Mouse (Mus musculus): ENCODE measurements at regions not wholly inside any gene's neighbourhood (a gene's known extent, or its start where the extent isn't known, plus 50 kb on each side); places are given as distances from the start of the nearest gene placed in this dataset.

DNA sequence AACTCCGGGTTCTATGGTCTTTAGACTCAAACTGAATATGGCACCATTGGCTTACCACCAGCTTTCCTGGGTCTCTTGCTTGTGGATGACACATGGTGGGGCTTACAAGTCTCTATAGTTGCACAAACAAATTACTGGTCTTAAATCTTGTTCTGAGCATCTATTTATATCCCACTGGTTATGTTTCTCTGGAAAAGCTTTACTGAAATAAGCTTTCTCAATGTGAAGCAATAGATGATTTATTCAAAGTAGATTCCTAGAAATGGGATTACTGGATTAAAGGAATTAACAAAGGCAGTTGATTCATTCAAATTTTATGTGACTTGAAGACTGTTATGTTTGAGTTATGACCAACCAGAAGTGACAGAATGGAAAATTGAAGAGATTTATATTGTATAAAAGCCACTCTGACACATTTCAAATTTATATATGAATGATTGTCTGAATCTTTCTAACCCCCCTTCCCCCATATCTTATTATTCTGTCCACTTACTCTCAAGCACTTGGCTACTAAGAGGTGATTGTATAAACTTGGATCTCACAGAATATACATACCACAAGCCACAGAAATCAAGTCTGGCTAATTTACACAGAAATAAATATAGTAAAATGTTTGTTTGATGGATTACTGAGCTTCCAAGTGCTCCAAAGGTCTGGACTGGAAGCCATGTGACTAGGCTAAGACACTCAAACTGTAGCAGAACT lies 113.4 kb upstream of the C1qtnf3 start:
- DNase-seq (ENCODE audit: extremely low spot score, low spot score): no peak

GRCm38 (mm10) chr15:10840621-10841034 lies 111.5 kb upstream of the C1qtnf3 start:
- DNase-seq (ENCODE audit: extremely low spot score, low spot score): no peak

GRCm38 (mm10) chr15:10843060-10843695 lies 109.0 kb upstream of the C1qtnf3 start:
- DNase-seq (ENCODE audit: extremely low spot score, low spot score): no peak

DNA sequence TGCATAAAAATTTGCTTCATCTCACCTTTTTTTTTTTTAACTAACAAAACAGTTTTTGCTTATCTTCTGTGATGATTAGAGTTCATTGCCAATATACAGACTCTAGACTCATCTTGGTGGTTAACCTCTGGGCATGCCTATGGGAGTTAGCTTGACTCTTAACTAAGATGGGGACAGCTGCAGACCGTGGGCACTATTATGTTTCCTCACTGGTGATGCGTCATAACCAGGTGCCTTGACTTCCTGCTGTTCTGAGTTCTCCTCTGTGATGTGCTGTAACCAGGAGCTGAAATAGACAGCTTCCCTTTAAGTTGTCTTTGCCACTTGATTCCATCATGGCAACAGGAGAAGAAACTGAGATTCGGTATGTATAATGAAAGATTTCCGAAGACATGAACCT lies 105.4 kb upstream of the C1qtnf3 start:
- no peak for DNase-seq (ENCODE audit: extremely low spot score, low spot score)

GRCm38 (mm10) chr15:10864004-10864775 lies 87.9 kb upstream of the C1qtnf3 start:
- DNase-seq (ENCODE audit: extremely low spot score, low spot score): peak; percentile 7

GRCm38 (mm10) chr15:10865109-10865508 lies 87.0 kb upstream of the C1qtnf3 start:
- peak; percentile 6 for DNase-seq (ENCODE audit: extremely low spot score, low spot score)

GRCm38 (mm10) chr15:10866794-10867193 lies 85.3 kb upstream of the C1qtnf3 start:
- DNase-seq (ENCODE audit: extremely low spot score, low spot score): peak; percentile 7

- DNase-seq (ENCODE audit: extremely low spot score, low spot score): no peak
Observed at GRCm38 (mm10) chr15:10868115-10868514, 84.0 kb upstream of the C1qtnf3 start.

DNA sequence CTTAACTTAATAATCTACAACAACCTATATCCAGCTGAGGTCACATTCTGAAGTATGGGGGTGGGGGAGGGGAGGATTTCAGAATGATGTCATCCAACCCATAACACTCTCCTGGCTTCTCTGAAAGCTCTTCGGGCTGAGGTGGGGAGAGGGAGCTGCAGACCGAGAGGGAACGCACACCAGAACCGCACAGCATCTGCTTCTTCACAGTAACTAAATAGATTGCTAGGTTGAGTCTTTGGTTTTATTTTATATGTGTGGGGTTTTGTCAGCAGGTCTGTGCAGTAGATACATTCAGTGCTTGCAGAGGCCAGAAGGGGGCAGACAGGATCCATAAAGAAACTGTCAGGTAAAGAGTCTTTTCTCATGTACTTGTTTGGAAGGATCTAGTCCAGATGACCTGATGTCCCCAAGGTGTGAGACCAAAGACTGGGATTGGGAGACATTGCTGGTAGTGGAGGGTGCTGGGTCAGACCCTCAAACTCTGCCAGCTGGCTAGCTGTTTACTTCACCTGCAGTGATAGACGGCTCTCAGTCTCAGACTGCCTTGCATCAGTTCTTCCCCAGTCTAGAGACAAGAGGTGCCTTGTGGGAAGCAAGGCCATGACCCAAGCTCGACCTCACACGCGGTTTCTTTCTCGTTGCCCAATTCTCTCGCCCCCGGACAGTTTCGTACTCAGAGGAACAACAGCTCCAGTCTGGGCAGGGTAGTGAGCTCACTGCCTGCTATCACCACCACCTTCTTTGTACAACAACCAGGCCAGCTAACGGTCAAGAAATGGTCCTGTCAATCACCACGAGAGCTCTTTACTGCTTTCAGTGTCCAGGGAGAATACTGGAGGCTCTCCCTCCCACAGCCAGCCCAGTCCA lies 83.2 kb upstream of the C1qtnf3 start:
- DNase-seq (ENCODE audit: extremely low spot score, low spot score): peak; percentile 22

GRCm38 (mm10) chr15:10869879-10870278 lies 82.3 kb upstream of the C1qtnf3 start:
- DNase-seq (ENCODE audit: extremely low spot score, low spot score): peak; percentile 9

- DNase-seq (ENCODE audit: extremely low spot score, low spot score): peak; percentile 30
Observed at GRCm38 (mm10) chr15:10872322-10872967, 79.7 kb upstream of the C1qtnf3 start.

DNA sequence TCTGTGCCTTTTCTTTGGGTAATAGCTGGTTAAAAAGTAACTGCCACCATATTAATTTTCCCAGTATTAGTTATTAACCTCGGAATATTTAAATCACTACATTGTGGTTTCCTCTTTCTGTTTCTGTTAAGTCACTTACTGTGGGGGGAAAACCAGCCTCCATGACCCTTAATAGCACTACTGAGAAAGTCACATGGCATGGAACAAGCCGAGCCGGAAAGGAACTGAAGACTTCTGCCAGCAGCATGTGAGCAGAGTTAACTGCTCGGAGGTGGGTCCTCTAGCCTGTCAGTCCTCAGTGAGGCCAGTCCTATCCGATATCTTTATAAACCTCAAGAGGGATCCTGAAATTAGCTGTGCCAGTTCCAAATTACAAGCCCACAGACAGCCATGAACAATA lies 75.8 kb upstream of the C1qtnf3 start:
- no peak for DNase-seq (ENCODE audit: extremely low spot score, low spot score)

DNA sequence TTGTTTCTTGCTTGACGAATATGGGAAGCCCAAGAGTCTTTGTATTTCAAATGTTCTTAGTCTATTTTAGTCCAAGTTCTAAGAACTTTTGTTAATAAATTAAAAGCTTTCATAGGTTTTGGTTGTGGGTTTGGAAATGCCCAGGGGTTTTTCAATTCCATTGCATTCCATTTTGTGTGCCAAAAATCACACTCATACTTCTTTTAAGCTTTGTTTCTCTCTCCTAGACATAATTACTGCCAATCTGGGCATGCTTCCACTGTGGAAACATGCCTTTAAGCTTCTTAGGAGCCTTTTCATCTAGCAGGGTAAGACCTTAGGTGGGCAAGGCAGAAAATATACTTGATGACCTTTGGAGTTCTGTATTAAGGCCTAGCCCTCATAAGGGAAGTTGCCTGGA lies 70.4 kb upstream of the C1qtnf3 start:
- no peak for DNase-seq (ENCODE audit: extremely low spot score, low spot score)

DNA sequence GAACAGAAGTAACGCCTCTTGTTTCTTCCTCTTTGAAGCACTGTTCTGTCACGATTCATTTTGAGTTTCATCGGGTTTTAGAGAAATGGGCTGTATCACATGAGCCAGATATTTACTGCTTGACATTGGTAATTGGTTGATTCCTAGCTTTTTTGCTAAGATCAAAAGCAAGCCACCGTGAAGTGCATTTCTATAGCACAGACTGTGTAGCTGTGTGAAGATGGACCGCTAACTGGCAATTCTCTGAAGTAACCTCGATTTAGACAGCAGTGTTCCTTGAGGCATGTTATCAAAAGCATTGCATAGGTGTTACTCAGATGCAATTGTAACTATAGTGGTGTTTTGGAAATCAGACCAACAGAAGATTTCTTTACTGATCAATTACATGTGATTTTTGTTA lies 64.1 kb upstream of the C1qtnf3 start:
- no peak for DNase-seq (ENCODE audit: extremely low spot score, low spot score)

GRCm38 (mm10) chr15:10890220-10890921 lies 61.8 kb upstream of the C1qtnf3 start:
- no peak for DNase-seq (ENCODE audit: extremely low spot score, low spot score)

GRCm38 (mm10) chr15:10898309-10898708 lies 53.8 kb upstream of the C1qtnf3 start:
- DNase-seq (ENCODE audit: extremely low spot score, low spot score): no peak

- no peak for DNase-seq (ENCODE audit: extremely low spot score, low spot score)
Observed at GRCm38 (mm10) chr15:10898715-10899486, 53.2 kb upstream of the C1qtnf3 start.

- DNase-seq (ENCODE audit: extremely low spot score, low spot score): no peak
Observed at GRCm38 (mm10) chr15:10899904-10900303, 52.2 kb upstream of the C1qtnf3 start.

GRCm38 (mm10) chr15:10901075-10901474 lies 51.1 kb upstream of the C1qtnf3 start:
- DNase-seq (ENCODE audit: extremely low spot score, low spot score): no peak
